Mouse (Mus musculus) embryonic facial prominence, embryonic 14.5 days (tissue): ENCODE data around the gene Bcl2l11. TPM values are rescaled to one million over a fixed set of nuclear protein-coding genes. Genes with fewer than 3 reads are reported as not detected.
"Not testable (repeated sequence)": the region's sequence is repeated elsewhere in the genome, so short reads cannot be mapped to it uniquely, and the experiment has no call there.

ENCODE experiments used
- ATAC-seq: fragments of 200-750 bp; cut with Nextera tagmentation; 2 replicates; pipeline ENCODE4 v1.8.0; 2017; ENCODE audit warnings: low read depth, moderate number of reproducible peaks, moderate TSS enrichment
- DNase-seq: peaks from one replicate; pipeline ENCODE4 v3.0.0-alpha.2; 2015; ENCODE audit warnings: low spot score
- H3K27ac ChIP-seq: fragments of 300-500 bp; sonication (generic); replicated peaks from 2 replicates; pipeline ENCODE4 v1.5.1; 2014; ENCODE audit warnings: low read depth, mild to moderate bottlenecking, low read length, moderate library complexity
- H3K27me3 ChIP-seq: fragments of 300-500 bp; sonication (generic); replicated peaks from 2 replicates; pipeline ENCODE4 v1.6.1; 2014; ENCODE audit warnings: low read length; ENCODE audit not compliant: control insufficient read depth, insufficient read depth
- H3K36me3 ChIP-seq: fragments of 300-500 bp; sonication (generic); 2 replicates; pipeline ENCODE4 v1.6.1; 2014; ENCODE audit warnings: low read length, mixed read lengths; ENCODE audit not compliant: control insufficient read depth, insufficient read depth
- H3K4me1 ChIP-seq: fragments of 300-500 bp; sonication (generic); 2 replicates; pipeline ENCODE4 v1.6.1; 2014; ENCODE audit warnings: antibody characterized with exemption, low read length; ENCODE audit not compliant: control insufficient read depth, insufficient read depth
- H3K4me2 ChIP-seq: fragments of 300-500 bp; sonication (generic); 2 replicates; pipeline ENCODE4 v1.6.1; 2014; ENCODE audit warnings: low read depth, mild to moderate bottlenecking, low read length, moderate library complexity, mixed read lengths
- H3K4me3 ChIP-seq: fragments of 300-500 bp; sonication (generic); 2 replicates; pipeline ENCODE4 v1.5.1; 2014; ENCODE audit warnings: low read depth, mild to moderate bottlenecking, low read length
- H3K9ac ChIP-seq: fragments of 300-500 bp; sonication (generic); 2 replicates; pipeline ENCODE4 v1.6.1; 2014; ENCODE audit warnings: low read depth, mild to moderate bottlenecking, low read length, moderate library complexity, mixed read lengths
- H3K9me3 ChIP-seq: fragments of 300-500 bp; sonication (generic); 2 replicates; pipeline ENCODE4 v1.6.1; 2016; ENCODE audit warnings: low read length; ENCODE audit not compliant: control insufficient read depth
- WGBS: fragments of 180-500 bp; shearing (Covaris S2); extraction: QIAGEN DNeasy Blood & Tissue Kit; methylation state at CpG from one replicate; pipeline ENCODE4 v1.1.7; 2014; 5-methylcytosine and 5-hydroxymethylcytosine counted together
- polyA plus RNA-seq: library from polyadenylated mRNA; unstranded; fragments of >200 nt; fragmentation: Nextera tagmentation; extraction: Ambion mirVana; gene quantifications from 2 replicates; pipeline ENCODE4 v1.2.1, GENCODE M21; 2014

The Bcl2l11 gene
- polyA plus RNA-seq, 1 experiment from 2014 or later = 13.3 TPM

GRCm38 (mm10) chr2:128177241-128177661 is 51.4 kb downstream of the Bcl2l11 start:
- Histone ChIP-seq H3K4me2 (no peak overlapping the region), H3K27ac (no peak overlapping the region), H3K36me3 (no peaks in the 10 kb centered on the region), H3K9me3 (no peaks in the 10 kb centered on the region), H3K9ac (no peak overlapping the region), H3K4me1 (peaks cover 20% of the 10 kb centered on the region), H3K27me3 (no peaks in the 10 kb centered on the region), H3K4me3 (no peak overlapping the region)
- no peak for DNase-seq
- no peak for ATAC-seq
- 54% methylated on average over 5 of the region's 5 CpGs for WGBS

GRCm38 (mm10) chr2:128179126-128179807 is 53.4 kb downstream of the Bcl2l11 start:
- Histone ChIP-seq H3K4me3 (no peak overlapping the region), H3K27me3 (no peaks in the 10 kb centered on the region), H3K4me1 (peaks cover 20% of the 10 kb centered on the region), H3K36me3 (no peaks in the 10 kb centered on the region), H3K9ac (no peak overlapping the region), H3K9me3 (no peaks in the 10 kb centered on the region), H3K27ac (no peak overlapping the region), H3K4me2 (no peak overlapping the region)
- DNase-seq (no peak), ATAC-seq (no peak)
- WGBS = 59% methylated on average over 18 of the region's 18 CpGs

GRCm38 (mm10) chr2:128179808-128180379 is 54.1 kb downstream of the Bcl2l11 start:
- Histone ChIP-seq H3K27me3 (no peaks in the 10 kb centered on the region), H3K27ac (no peak overlapping the region), H3K4me1 (peaks cover 20% of the 10 kb centered on the region), H3K36me3 (no peaks in the 10 kb centered on the region), H3K4me2 (no peak overlapping the region), H3K9me3 (no peaks in the 10 kb centered on the region), H3K4me3 (no peak overlapping the region), H3K9ac (no peak overlapping the region)
- ATAC-seq (no peak), DNase-seq (no peak)
- 34% methylated on average over 9 of the region's 9 CpGs for WGBS

GRCm38 (mm10) chr2:128182181-128182580 is 56.3 kb downstream of the Bcl2l11 start:
- H3K4me2 ChIP-seq, H3K9ac ChIP-seq, H3K36me3 ChIP-seq, H3K27me3 ChIP-seq, ATAC-seq, DNase-seq, H3K9me3 ChIP-seq, H3K27ac ChIP-seq, H3K4me3 ChIP-seq: not testable (repeated sequence)
- peaks cover 11% of the 10 kb centered on the region; the same call in 1 of the 2 replicates for H3K4me1 ChIP-seq
- 95% methylated on average over 9 of the region's 9 CpGs for whole genome bisulfite sequencing

GRCm38 (mm10) chr2:128182751-128183150 is 56.9 kb downstream of the Bcl2l11 start:
- no peak for ATAC-seq
- no peaks in the 10 kb centered on the region for H3K27me3 ChIP-seq
- H3K4me3 ChIP-seq = no peak overlapping the region
- H3K4me1 ChIP-seq = peaks cover 8% of the 10 kb centered on the region; the same call in 1 of the 2 replicates
- no peaks in the 10 kb centered on the region for H3K36me3 ChIP-seq
- no peak overlapping the region for H3K4me2 ChIP-seq
- no peak overlapping the region for H3K27ac ChIP-seq
- no peaks in the 10 kb centered on the region for H3K9me3 ChIP-seq
- no peak for DNase-seq
- 86% methylated on average over 4 of the region's 4 CpGs for WGBS
- no peak overlapping the region for H3K9ac ChIP-seq

- WGBS = 91% methylated on average over 4 of the region's 4 CpGs
- Histone ChIP-seq H3K4me3 (no peak overlapping the region), H3K4me1 (peaks cover 8% of the 10 kb centered on the region; the same call in 1 of the 2 replicates), H3K27ac (no peak overlapping the region), H3K36me3 (no peaks in the 10 kb centered on the region), H3K4me2 (no peak overlapping the region), H3K9me3 (no peaks in the 10 kb centered on the region), H3K9ac (no peak overlapping the region), H3K27me3 (no peaks in the 10 kb centered on the region)
- no peak for DNase-seq
- ATAC-seq = no peak
Measured at GRCm38 (mm10) chr2:128183762-128184161, 57.9 kb downstream of the Bcl2l11 start.

- ATAC-seq = no peak
- Histone ChIP-seq H3K4me2 (no peak overlapping the region), H3K27ac (no peak overlapping the region), H3K4me3 (no peak overlapping the region), H3K4me1 (no peaks in the 10 kb centered on the region), H3K9ac (no peak overlapping the region), H3K9me3 (no peaks in the 10 kb centered on the region), H3K27me3 (no peaks in the 10 kb centered on the region), H3K36me3 (no peaks in the 10 kb centered on the region)
- DNase-seq = no peak
- WGBS = 63% methylated on average over 4 of the region's 4 CpGs
Measured at GRCm38 (mm10) chr2:128185942-128186341, 60.1 kb downstream of the Bcl2l11 start.

- Histone ChIP-seq H3K4me3 (no peak overlapping the region), H3K4me2 (no peak overlapping the region), H3K36me3 (no peaks in the 10 kb centered on the region), H3K27ac (no peak overlapping the region), H3K9me3 (no peaks in the 10 kb centered on the region), H3K9ac (no peak overlapping the region), H3K27me3 (no peaks in the 10 kb centered on the region), H3K4me1 (no peaks in the 10 kb centered on the region)
- DNase-seq (no peak), ATAC-seq (no peak)
- WGBS = 91% methylated on average over 1 of the region's 1 CpGs
Measured at GRCm38 (mm10) chr2:128187277-128187676, 61.4 kb downstream of the Bcl2l11 start.

GRCm38 (mm10) chr2:128188461-128188860 is 62.6 kb downstream of the Bcl2l11 start:
- Histone ChIP-seq H3K4me2 (no peak overlapping the region), H3K36me3 (no peaks in the 10 kb centered on the region), H3K9me3 (no peaks in the 10 kb centered on the region), H3K4me1 (no peaks in the 10 kb centered on the region), H3K27me3 (no peaks in the 10 kb centered on the region), H3K4me3 (no peak overlapping the region), H3K9ac (no peak overlapping the region), H3K27ac (no peak overlapping the region)
- no peak for DNase-seq
- WGBS = 80% methylated on average over 3 of the region's 3 CpGs
- no peak for ATAC-seq
